Mouse (Mus musculus) hindbrain, embryonic 13.5 days (tissue): ENCODE measurements at regions not wholly inside any gene's neighbourhood (a gene's known extent, or its start where the extent isn't known, plus 50 kb on each side); places are given as distances from the start of the nearest gene placed in this dataset.

ENCODE experiments used
- ATAC-seq: fragments of 200-750 bp; cut with Nextera tagmentation; 2 replicates; pipeline ENCODE4 v1.8.0; 2017; ENCODE audit warnings: moderate TSS enrichment; ENCODE audit not compliant: low FRiP score
- H3K27ac ChIP-seq: fragments of 300-500 bp; sonication (generic); 2 replicates; pipeline ENCODE4 v1.5.1; 2015; ENCODE audit warnings: inconsistent platforms, mild to moderate bottlenecking, moderate library complexity
- H3K27me3 ChIP-seq: fragments of 300-500 bp; sonication (generic); 2 replicates; pipeline ENCODE4 v1.6.1; 2015; ENCODE audit warnings: mild to moderate bottlenecking, inconsistent platforms
- H3K36me3 ChIP-seq: fragments of 300-500 bp; sonication (generic); 2 replicates; pipeline ENCODE4 v1.6.1; 2015; ENCODE audit warnings: mild to moderate bottlenecking, inconsistent platforms
- H3K4me1 ChIP-seq: fragments of 300-500 bp; sonication (generic); replicated peaks from 2 replicates; pipeline ENCODE4 v1.6.1; 2015; ENCODE audit warnings: inconsistent platforms
- H3K4me2 ChIP-seq: fragments of 300-500 bp; sonication (generic); 2 replicates; pipeline ENCODE4 v1.6.1; 2015; ENCODE audit warnings: inconsistent platforms, mild to moderate bottlenecking, moderate library complexity
- H3K4me3 ChIP-seq: fragments of 300-500 bp; sonication (generic); 2 replicates; pipeline ENCODE4 v1.5.1; 2015; ENCODE audit warnings: mild to moderate bottlenecking, inconsistent platforms
- H3K9ac ChIP-seq: fragments of 300-500 bp; sonication (generic); 2 replicates; pipeline ENCODE4 v1.6.1; 2015; ENCODE audit warnings: mild to moderate bottlenecking, inconsistent platforms
- H3K9me3 ChIP-seq: fragments of 300-500 bp; sonication (generic); 2 replicates; pipeline ENCODE4 v1.6.1; 2016; ENCODE audit warnings: inconsistent platforms
- WGBS: fragments of 180-500 bp; shearing (Covaris S2); methylation state at CpG from one replicate; pipeline ENCODE4 v1.1.7; 2015; 5-methylcytosine and 5-hydroxymethylcytosine counted together

- Histone ChIP-seq H3K36me3 (no peaks in the 10 kb centered on the region), H3K27me3 (no peaks in the 10 kb centered on the region), H3K9ac (no peak overlapping the region), H3K9me3 (no peaks in the 10 kb centered on the region), H3K4me2 (no peak overlapping the region), H3K4me3 (no peak overlapping the region), H3K4me1 (no peaks in the 10 kb centered on the region), H3K27ac (no peak overlapping the region)
- WGBS: 81% methylated on average over 2 of the region's 2 CpGs
- no peak for ATAC-seq
Observed at GRCm38 (mm10) chr3:149791593-149791992, 801.2 kb upstream of the Adgrl2 start.

DNA sequence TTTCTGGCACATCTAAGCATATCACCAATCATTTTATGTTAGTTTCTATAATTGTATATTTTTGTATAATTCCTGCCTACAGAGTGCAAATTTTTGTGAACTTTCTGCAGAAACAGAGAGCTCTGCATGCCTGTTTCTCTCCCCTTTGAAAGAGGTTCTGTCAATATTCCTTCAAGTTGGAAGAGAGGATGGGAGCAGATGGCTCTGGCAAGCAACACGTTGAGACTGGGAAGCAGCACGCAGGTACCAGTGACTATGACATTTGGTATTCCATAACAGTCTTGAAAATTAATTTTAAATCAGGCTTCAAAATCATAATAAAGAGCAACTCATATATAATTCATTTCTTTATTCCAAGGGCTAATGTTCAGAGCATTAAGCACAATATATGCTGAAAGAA, 795.7 kb upstream of the Adgrl2 start:
- no peak for ATAC-seq
- Histone ChIP-seq H3K9me3 (no peaks in the 10 kb centered on the region), H3K27me3 (no peaks in the 10 kb centered on the region), H3K27ac (no peak overlapping the region), H3K4me1 (no peaks in the 10 kb centered on the region), H3K4me2 (no peak overlapping the region), H3K9ac (no peak overlapping the region), H3K4me3 (no peak overlapping the region), H3K36me3 (no peaks in the 10 kb centered on the region)
- WGBS: 84% methylated on average over 2 of the region's 2 CpGs

DNA sequence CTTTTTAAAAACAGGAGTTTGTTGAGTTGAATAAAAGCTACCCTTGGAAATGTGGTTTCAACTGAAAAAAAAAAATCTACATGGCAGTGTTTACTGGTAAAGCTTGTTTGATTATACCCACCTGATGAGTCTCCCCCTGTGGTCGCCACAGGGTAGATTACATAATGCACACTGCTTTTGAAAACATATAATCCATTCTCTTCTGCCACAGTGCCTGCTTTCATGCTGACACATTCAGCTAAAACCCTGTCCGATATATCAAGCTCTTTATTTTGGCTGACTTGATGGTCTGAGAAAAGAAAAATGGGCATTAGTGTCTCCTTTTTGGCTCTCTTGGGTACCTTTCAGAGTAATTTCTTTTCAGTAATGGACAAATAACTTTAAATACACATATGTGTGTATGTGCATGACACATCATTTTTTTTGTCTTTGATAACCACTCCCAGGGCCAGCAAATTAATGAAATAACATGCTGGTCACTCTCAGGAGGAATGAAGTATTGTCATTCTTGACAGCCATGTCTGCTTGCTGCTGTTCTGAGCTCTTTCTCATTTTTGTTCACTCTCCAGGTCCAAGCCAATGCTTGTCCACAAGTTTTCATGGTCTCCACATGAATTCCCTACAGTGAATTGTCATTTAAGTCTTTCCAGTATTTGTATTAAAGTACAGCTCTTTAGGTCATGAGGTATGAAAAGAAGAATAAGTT, 793.7 kb upstream of the Adgrl2 start:
- WGBS: 39% methylated on average over 2 of the region's 2 CpGs
- H3K36me3 ChIP-seq: no peaks in the 10 kb centered on the region
- H3K9me3 ChIP-seq: no peaks in the 10 kb centered on the region
- H3K4me2 ChIP-seq: no peak overlapping the region
- H3K27ac ChIP-seq: no peak overlapping the region
- ATAC-seq: no peak
- H3K4me3 ChIP-seq: no peak overlapping the region
- H3K4me1 ChIP-seq: no peaks in the 10 kb centered on the region
- no peak overlapping the region for H3K9ac ChIP-seq
- no peaks in the 10 kb centered on the region for H3K27me3 ChIP-seq

- Histone ChIP-seq H3K4me3 (no peak overlapping the region), H3K4me2 (no peak overlapping the region), H3K9ac (no peak overlapping the region), H3K36me3 (no peaks in the 10 kb centered on the region), H3K4me1 (no peaks in the 10 kb centered on the region), H3K27me3 (no peaks in the 10 kb centered on the region), H3K27ac (no peak overlapping the region), H3K9me3 (no peaks in the 10 kb centered on the region)
- 79% methylated on average over 2 of the region's 2 CpGs for WGBS
- no peak for ATAC-seq
Observed at GRCm38 (mm10) chr3:149767847-149768421, 777.6 kb upstream of the Adgrl2 start.

DNA sequence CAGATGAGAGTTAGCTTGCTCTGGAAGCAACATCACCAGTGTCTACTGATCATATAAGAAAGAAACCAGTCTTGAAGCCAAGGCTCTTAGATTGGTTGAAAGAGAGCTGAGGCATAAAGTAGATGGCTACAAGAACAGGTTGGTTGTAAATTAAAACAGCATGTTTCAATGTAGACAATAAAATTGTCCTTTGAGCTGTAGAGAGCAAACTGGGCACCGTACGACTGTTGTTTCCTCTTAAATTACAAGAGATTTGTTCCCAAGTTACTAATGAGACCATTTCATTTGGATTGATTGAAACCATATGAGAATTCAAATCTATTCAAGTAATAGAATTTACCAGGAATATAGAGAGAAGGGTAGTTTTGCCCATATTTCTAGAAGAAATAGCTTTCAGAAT, 770.9 kb upstream of the Adgrl2 start:
- Histone ChIP-seq H3K9ac (no peak overlapping the region), H3K27ac (no peak overlapping the region), H3K4me2 (no peak overlapping the region), H3K9me3 (no peaks in the 10 kb centered on the region), H3K4me1 (no peaks in the 10 kb centered on the region), H3K36me3 (no peaks in the 10 kb centered on the region), H3K27me3 (no peaks in the 10 kb centered on the region), H3K4me3 (no peak overlapping the region)
- 94% methylated on average over 2 of the region's 2 CpGs for WGBS
- ATAC-seq: no peak

- no peak overlapping the region for H3K27ac ChIP-seq
- ATAC-seq: no peak
- H3K9ac ChIP-seq: no peak overlapping the region
- H3K9me3 ChIP-seq: 0 out of 2 replicates have a peak, but pooled peaks cover 5% of the 10 kb centered on the region
- 73% methylated on average over 6 of the region's 6 CpGs for WGBS
- H3K4me1 ChIP-seq: no peaks in the 10 kb centered on the region
- no peak overlapping the region for H3K4me2 ChIP-seq
- H3K4me3 ChIP-seq: no peak overlapping the region
- no peaks in the 10 kb centered on the region for H3K27me3 ChIP-seq
- H3K36me3 ChIP-seq: no peaks in the 10 kb centered on the region
Observed at GRCm38 (mm10) chr3:149757910-149758592, 767.7 kb upstream of the Adgrl2 start.

- WGBS: 74% methylated on average over 3 of the region's 3 CpGs
- Histone ChIP-seq H3K9me3 (no peaks in the 10 kb centered on the region), H3K27ac (no peak overlapping the region), H3K36me3 (no peaks in the 10 kb centered on the region), H3K4me1 (no peaks in the 10 kb centered on the region), H3K4me3 (no peak overlapping the region), H3K4me2 (no peak overlapping the region), H3K27me3 (no peaks in the 10 kb centered on the region), H3K9ac (no peak overlapping the region)
- ATAC-seq: no peak
Observed at GRCm38 (mm10) chr3:149736069-149736468, 745.7 kb upstream of the Adgrl2 start.

- no peak for ATAC-seq
- Histone ChIP-seq H3K4me2 (no peak overlapping the region), H3K27ac (no peak overlapping the region), H3K4me1 (no peaks in the 10 kb centered on the region), H3K4me3 (no peak overlapping the region), H3K27me3 (no peaks in the 10 kb centered on the region), H3K9ac (no peak overlapping the region), H3K36me3 (no peaks in the 10 kb centered on the region), H3K9me3 (no peaks in the 10 kb centered on the region)
- WGBS: 86% methylated on average over 4 of the region's 4 CpGs
Observed at GRCm38 (mm10) chr3:149726212-149726611, 735.9 kb upstream of the Adgrl2 start.

GRCm38 (mm10) chr3:149724879-149725278, 734.5 kb upstream of the Adgrl2 start:
- no peak overlapping the region for H3K4me2 ChIP-seq
- H3K4me1 ChIP-seq: no peaks in the 10 kb centered on the region
- ATAC-seq: no peak
- no peaks in the 10 kb centered on the region for H3K27me3 ChIP-seq
- H3K36me3 ChIP-seq: no peaks in the 10 kb centered on the region
- H3K4me3 ChIP-seq: no peak overlapping the region
- no peaks in the 10 kb centered on the region for H3K9me3 ChIP-seq
- WGBS: 95% methylated on average over 3 of the region's 3 CpGs
- no peak overlapping the region for H3K9ac ChIP-seq
- H3K27ac ChIP-seq: no peak overlapping the region

DNA sequence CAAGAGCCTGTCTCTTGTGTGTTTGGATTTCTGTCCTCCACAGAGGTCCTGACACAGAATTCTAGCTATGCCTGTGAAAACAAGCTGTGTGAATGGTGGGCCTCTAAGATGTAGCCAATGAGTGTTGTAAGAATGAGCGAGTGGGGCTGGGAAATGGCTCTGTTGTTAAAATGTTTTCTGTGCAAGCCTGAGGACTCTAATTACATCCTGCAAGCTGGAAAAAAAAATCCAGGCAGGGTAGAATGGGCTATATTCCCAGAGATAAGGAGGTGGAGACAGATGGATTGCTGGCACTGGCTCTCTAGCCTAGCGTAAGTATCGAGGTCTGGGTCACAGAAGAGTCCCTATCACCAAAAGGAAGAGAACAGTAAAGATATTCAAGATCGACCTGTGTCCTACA, 731.5 kb upstream of the Adgrl2 start:
- no peaks in the 10 kb centered on the region for H3K4me1 ChIP-seq
- ATAC-seq: no peak
- no peaks in the 10 kb centered on the region for H3K9me3 ChIP-seq
- H3K27me3 ChIP-seq: no peaks in the 10 kb centered on the region
- 78% methylated on average over 4 of the region's 4 CpGs for WGBS
- no peak overlapping the region for H3K4me3 ChIP-seq
- no peaks in the 10 kb centered on the region for H3K36me3 ChIP-seq
- H3K4me2 ChIP-seq: no peak overlapping the region
- no peak overlapping the region for H3K27ac ChIP-seq
- no peak overlapping the region for H3K9ac ChIP-seq

DNA sequence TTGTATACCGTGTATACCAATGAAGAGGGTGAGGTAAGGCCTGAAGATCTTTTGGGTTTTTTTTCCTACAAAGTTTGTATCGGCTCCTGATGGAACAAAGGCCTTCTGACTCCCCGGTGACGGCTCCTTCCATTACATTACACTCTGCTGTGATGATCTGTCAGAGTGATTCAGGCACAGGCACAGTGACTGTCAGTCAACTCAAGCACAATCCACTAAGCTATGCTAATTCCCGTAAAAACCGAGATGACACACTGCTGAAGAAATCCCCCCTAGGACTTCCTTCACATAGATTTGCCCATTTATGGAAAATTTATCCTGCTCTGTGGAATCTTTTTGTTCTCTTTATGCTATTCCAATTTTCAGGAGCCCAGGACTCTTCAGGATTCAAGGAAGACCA, 730.0 kb upstream of the Adgrl2 start:
- H3K27ac ChIP-seq: no peak overlapping the region
- H3K9ac ChIP-seq: no peak overlapping the region
- no peaks in the 10 kb centered on the region for H3K4me1 ChIP-seq
- no peak overlapping the region for H3K4me3 ChIP-seq
- H3K4me2 ChIP-seq: no peak overlapping the region
- WGBS: 42% methylated on average over 6 of the region's 6 CpGs
- H3K36me3 ChIP-seq: no peaks in the 10 kb centered on the region
- ATAC-seq: no peak
- no peaks in the 10 kb centered on the region for H3K9me3 ChIP-seq
- no peaks in the 10 kb centered on the region for H3K27me3 ChIP-seq

GRCm38 (mm10) chr3:149705724-149706123, 715.4 kb upstream of the Adgrl2 start:
- 85% methylated on average over 10 of the region's 10 CpGs for WGBS
- Histone ChIP-seq H3K4me3 (no peak overlapping the region), H3K9me3 (no peaks in the 10 kb centered on the region), H3K9ac (no peak overlapping the region), H3K27ac (no peak overlapping the region), H3K27me3 (no peaks in the 10 kb centered on the region), H3K4me2 (peak overlapping the region; percentile 10), H3K36me3 (no peaks in the 10 kb centered on the region), H3K4me1 (no peaks in the 10 kb centered on the region)
- ATAC-seq: 0 out of 2 replicates have a peak, but pooled peaks have one; percentile 28

DNA sequence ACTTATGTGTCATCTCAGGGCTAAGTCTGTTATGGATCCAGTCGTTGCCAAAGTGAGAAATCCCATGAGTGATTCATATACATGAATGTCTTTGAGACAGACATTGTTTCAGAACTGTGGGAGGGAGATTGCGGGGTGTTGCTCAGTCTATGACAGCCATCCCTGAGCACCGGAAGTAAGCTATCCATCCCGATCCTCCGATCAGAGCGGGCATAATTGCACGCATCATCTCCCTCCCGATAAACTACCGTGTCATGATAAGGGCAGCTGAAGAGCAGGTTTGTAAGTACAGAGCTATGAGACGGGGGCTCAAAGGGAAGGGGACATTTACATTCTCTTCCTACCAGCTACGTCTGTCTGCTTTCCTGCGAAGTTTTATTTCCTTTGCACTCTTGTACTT, 715.0 kb upstream of the Adgrl2 start:
- no peaks in the 10 kb centered on the region for H3K9me3 ChIP-seq
- no peaks in the 10 kb centered on the region for H3K4me1 ChIP-seq
- H3K9ac ChIP-seq: no peak overlapping the region
- ATAC-seq: peak; percentile 21; the same call in 1 of the 2 replicates
- 81% methylated on average over 12 of the region's 12 CpGs for WGBS
- H3K27ac ChIP-seq: no peak overlapping the region
- no peaks in the 10 kb centered on the region for H3K36me3 ChIP-seq
- peak overlapping the region; percentile 10 for H3K4me2 ChIP-seq
- no peaks in the 10 kb centered on the region for H3K27me3 ChIP-seq
- H3K4me3 ChIP-seq: no peak overlapping the region
